15 mouse cellular contexts compared by ENCODE assay signal in the genomic region with DNA sequence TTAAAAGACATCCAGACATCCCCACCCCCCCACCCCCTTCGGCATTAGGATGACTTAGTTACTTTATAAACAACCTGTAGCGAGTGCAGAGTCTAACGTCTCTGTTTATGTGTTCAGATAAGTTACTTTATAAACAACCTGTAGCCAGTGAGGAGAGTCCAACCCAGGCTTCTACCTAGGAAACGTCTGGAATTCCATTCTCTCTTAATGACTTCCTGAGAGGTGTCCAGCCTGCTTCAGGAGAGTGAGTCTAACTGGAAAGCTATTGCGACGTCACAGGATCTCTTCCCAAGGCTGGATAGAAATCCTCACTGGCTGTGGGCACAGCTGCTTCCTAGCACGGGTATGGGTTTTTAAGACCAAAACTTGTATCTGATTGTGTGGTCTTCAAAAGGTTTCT.
DNase-seq lines count a peak whose midpoint lies in the region; ATAC-seq and TF ChIP-seq lines count a peak whose summit lies in the region.
"Had no signal": no experiment of that assay in that cellular context is flagged by ENCODE, and none has a peak within 500 bp of the region (broad histone marks: within the 10 kb centered on the region; RNA-seq: fewer than 3 reads in every experiment).

No protein-coding gene starts in this region.

- intact Hi-C loops in gastrocnemius, postnatal 36 days (cut with DNase I) = loop anchor here (5.0 kb wide), 1 partner anchor 65 kb away; a partner anchor contains a TSS

- DNase-seq in adrenal gland, postnatal 14 days = peak; percentile 26
- DNase-seq in adrenal gland, postnatal 4 days (ENCODE audit: low spot score in 2 of 2) = no peak
- DNase-seq in Patski (ENCODE audit: low read depth, low spot score) = no peak
- DNase-seq in kidney, postnatal 10 days = peak; percentile 42
- peak; percentile 46 for DNase-seq in lung, postnatal 25 days (ENCODE audit: low spot score)
- no peak for DNase-seq in gastrocnemius, postnatal 36 days
- DNase-seq: cerebellum, adult 11 months; forebrain, postnatal 0 days; gastrocnemius, postnatal 10 days; layer of hippocampus, postnatal 36 days had no signal

- H3K27me3 ChIP-seq in Patski = no peaks in the 10 kb centered on the region
- H3K27me3 ChIP-seq: CH12.LX; heart, embryonic 13.5 days had no signal

- TF ChIP-seq CTCF in Patski (IDR thresholded peaks at IDR 0.05) = no peak

- in situ Hi-C loops in Patski (cut with MboI; ENCODE audit: low pct_unique_long_range_greater_than_20kb) = no loop called here

- ATAC-seq in Patski = peak; percentile 79
- no peak for ATAC-seq in monocyte, adult 5-6 weeks (replicated peaks; ENCODE audit: insufficient number of reproducible peaks, low FRiP score, low TSS enrichment, poor library complexity, severe bottlenecking)
- no peak for ATAC-seq in erythroid progenitor cell, adult 5-6 weeks (replicated peaks; ENCODE audit: low FRiP score, poor library complexity, severe bottlenecking)
- ATAC-seq: forebrain, postnatal 0 days; inflammation-experienced regulatory T-cells, adult 6 months had no signal

- POLR2A ChIA-PET in Patski (lab: Charles Lee) = interaction anchor here (0.6 kb wide), 1 partner anchor 24 kb away, joined by 3 read pairs; no protein-coding TSS in a partner anchor

- CTCF ChIA-PET in Patski (lab: Charles Lee) = interaction anchor here (1.2 kb wide), 1 partner anchor 18 kb away, joined by 3 read pairs; no protein-coding TSS in a partner anchor

Comparison
In these comparisons a context has a peak if more than half of its experiments do, and no peak if none do; other contexts are left out.
1. DNase-seq: peak in adrenal gland, postnatal 14 days (single experiment), kidney, postnatal 10 days (single experiment) and lung, postnatal 25 days (single experiment); none in adrenal gland, postnatal 4 days (0 of 2), Patski (single experiment) and gastrocnemius, postnatal 36 days (0 of 2).